Mouse (Mus musculus): ENCODE results near the gene Rpl37. TPM values are rescaled to one million over a fixed set of nuclear protein-coding genes. Genes with fewer than 3 reads are reported as not detected.

Gene Rpl37
- total and polyA plus RNA-seq, 2 experiments from 2014 or later, result 281 to 404 TPM

GRCm38 (mm10) chr15:5154621-5155020 is 38.2 kb downstream of the Rpl37 start:
- no peak for DNase-seq (ENCODE audit: low spot score)
- H3K36me3 ChIP-seq (ENCODE audit: insufficient read depth, low read length), result no peaks in the 10 kb centered on the region
- TF ChIP-seq CTCF (IDR thresholded peaks at IDR 0.05), result no peak
- H3K27ac ChIP-seq (ENCODE audit: low read depth, low read length), result no peak overlapping the region
- no peaks in the 10 kb centered on the region for H3K27me3 ChIP-seq (ENCODE audit: insufficient read depth, low read length)
- ATAC-seq (ENCODE audit: low FRiP score), result no peak
- no peak overlapping the region for H3K4me2 ChIP-seq (ENCODE audit: low read depth, low read length, poor library complexity, severe bottlenecking)
- H3K4me1 ChIP-seq (ENCODE audit: insufficient read depth, low read length), result no peaks in the 10 kb centered on the region
- H3K4me3 ChIP-seq (ENCODE audit: low read depth, low read length), result no peak overlapping the region
- 87% methylated on average over 9 of the region's 9 CpGs for WGBS
- no peaks in the 10 kb centered on the region for H3K9me3 ChIP-seq (ENCODE audit: low read length)
- H3K9ac ChIP-seq (replicated peaks; ENCODE audit: low read length, poor library complexity, severe bottlenecking), result no peak overlapping the region

- no peaks in the 10 kb centered on the region for H3K4me1 ChIP-seq (ENCODE audit: insufficient read depth, low read length)
- no peaks in the 10 kb centered on the region for H3K9me3 ChIP-seq (ENCODE audit: low read length)
- H3K36me3 ChIP-seq (ENCODE audit: insufficient read depth, low read length), result no peaks in the 10 kb centered on the region
- H3K4me3 ChIP-seq (ENCODE audit: low read depth, low read length), result no peak overlapping the region
- H3K27ac ChIP-seq (ENCODE audit: low read depth, low read length), result no peak overlapping the region
- ATAC-seq (ENCODE audit: low FRiP score) (no peak), DNase-seq (ENCODE audit: low spot score) (no peak)
- 52% methylated on average over 5 of the region's 5 CpGs for WGBS
- H3K9ac ChIP-seq (replicated peaks; ENCODE audit: low read length, poor library complexity, severe bottlenecking), result no peak overlapping the region
- TF ChIP-seq CTCF (IDR thresholded peaks at IDR 0.05), result no peak
- no peaks in the 10 kb centered on the region for H3K27me3 ChIP-seq (ENCODE audit: insufficient read depth, low read length)
- H3K4me2 ChIP-seq (ENCODE audit: low read depth, low read length, poor library complexity, severe bottlenecking), result no peak overlapping the region
Measured at GRCm38 (mm10) chr15:5155093-5155492, 38.6 kb downstream of the Rpl37 start.

GRCm38 (mm10) chr15:5156355-5156754 is 39.9 kb downstream of the Rpl37 start:
- no peak overlapping the region for H3K9ac ChIP-seq (replicated peaks; ENCODE audit: low read length, poor library complexity, severe bottlenecking)
- H3K36me3 ChIP-seq (ENCODE audit: insufficient read depth, low read length), result no peaks in the 10 kb centered on the region
- no peak overlapping the region for H3K4me3 ChIP-seq (ENCODE audit: low read depth, low read length)
- DNase-seq (ENCODE audit: low spot score) (no peak), ATAC-seq (ENCODE audit: low FRiP score) (no peak)
- no peaks in the 10 kb centered on the region for H3K9me3 ChIP-seq (ENCODE audit: low read length)
- TF ChIP-seq CTCF (IDR thresholded peaks at IDR 0.05), result no peak
- WGBS, result 87% methylated on average over 4 of the region's 4 CpGs
- H3K4me2 ChIP-seq (ENCODE audit: low read depth, low read length, poor library complexity, severe bottlenecking), result no peak overlapping the region
- H3K27ac ChIP-seq (ENCODE audit: low read depth, low read length), result no peak overlapping the region
- H3K27me3 ChIP-seq (ENCODE audit: insufficient read depth, low read length), result no peaks in the 10 kb centered on the region
- H3K4me1 ChIP-seq (ENCODE audit: insufficient read depth, low read length), result no peaks in the 10 kb centered on the region

- ATAC-seq (ENCODE audit: low FRiP score) (no peak), DNase-seq (ENCODE audit: low spot score) (no peak)
- 77% methylated on average over 1 of the region's 1 CpGs for WGBS
- H3K4me2 ChIP-seq (ENCODE audit: low read depth, low read length, poor library complexity, severe bottlenecking), result no peak overlapping the region
- no peaks in the 10 kb centered on the region for H3K4me1 ChIP-seq (ENCODE audit: insufficient read depth, low read length)
- H3K9me3 ChIP-seq (ENCODE audit: low read length), result no peaks in the 10 kb centered on the region
- H3K27me3 ChIP-seq (ENCODE audit: insufficient read depth, low read length), result no peaks in the 10 kb centered on the region
- TF ChIP-seq CTCF (IDR thresholded peaks at IDR 0.05), result no peak
- no peaks in the 10 kb centered on the region for H3K36me3 ChIP-seq (ENCODE audit: insufficient read depth, low read length)
- no peak overlapping the region for H3K9ac ChIP-seq (replicated peaks; ENCODE audit: low read length, poor library complexity, severe bottlenecking)
- H3K4me3 ChIP-seq (ENCODE audit: low read depth, low read length), result no peak overlapping the region
- no peak overlapping the region for H3K27ac ChIP-seq (ENCODE audit: low read depth, low read length)
Measured at GRCm38 (mm10) chr15:5157386-5157785, 40.9 kb downstream of the Rpl37 start.

- Histone ChIP-seq H3K36me3 (ENCODE audit: insufficient read depth, low read length) (peaks cover 6% of the 10 kb centered on the region), H3K9ac (replicated peaks; ENCODE audit: low read length, poor library complexity, severe bottlenecking) (no peak overlapping the region), H3K27me3 (ENCODE audit: insufficient read depth, low read length) (no peaks in the 10 kb centered on the region), H3K9me3 (ENCODE audit: low read length) (no peaks in the 10 kb centered on the region), H3K4me3 (ENCODE audit: low read depth, low read length) (no peak overlapping the region), H3K4me1 (ENCODE audit: insufficient read depth, low read length) (no peaks in the 10 kb centered on the region), H3K27ac (ENCODE audit: low read depth, low read length) (no peak overlapping the region), H3K4me2 (ENCODE audit: low read depth, low read length, poor library complexity, severe bottlenecking) (no peak overlapping the region)
- 71% methylated on average over 6 of the region's 6 CpGs for WGBS
- DNase-seq (ENCODE audit: low spot score) (no peak), ATAC-seq (ENCODE audit: low FRiP score) (no peak)
- TF ChIP-seq CTCF (IDR thresholded peaks at IDR 0.05), result no peak
Measured at GRCm38 (mm10) chr15:5158827-5159226, 42.4 kb downstream of the Rpl37 start.

GRCm38 (mm10) chr15:5165121-5165773 is 48.8 kb downstream of the Rpl37 start:
- TF ChIP-seq CTCF (IDR thresholded peaks at IDR 0.05), result no peak
- no peaks in the 10 kb centered on the region for H3K27me3 ChIP-seq (ENCODE audit: insufficient read depth, low read length)
- ATAC-seq (ENCODE audit: low FRiP score) (no peak), DNase-seq (ENCODE audit: low spot score) (no peak)
- H3K9me3 ChIP-seq (ENCODE audit: low read length), result no peaks in the 10 kb centered on the region
- 83% methylated on average over 12 of the region's 12 CpGs for whole genome bisulfite sequencing
- H3K4me2 ChIP-seq (ENCODE audit: low read depth, low read length, poor library complexity, severe bottlenecking), result no peak overlapping the region
- H3K9ac ChIP-seq (replicated peaks; ENCODE audit: low read length, poor library complexity, severe bottlenecking), result no peak overlapping the region
- H3K4me3 ChIP-seq (ENCODE audit: low read depth, low read length), result no peak overlapping the region
- no peaks in the 10 kb centered on the region for H3K4me1 ChIP-seq (ENCODE audit: insufficient read depth, low read length)
- H3K36me3 ChIP-seq (ENCODE audit: insufficient read depth, low read length), result peaks cover 35% of the 10 kb centered on the region
- no peak overlapping the region for H3K27ac ChIP-seq (ENCODE audit: low read depth, low read length)

Other genes with a start within 250 kb of the Rpl37 start
- not detected in 2 replicates for gene Mroh2b, start 217.9 kb upstream of the Rpl37 start, total RNA-seq (2014; rRNA removed)
- not detected in 2 replicates for gene Mroh2b, start 217.9 kb upstream of the Rpl37 start, polyA plus RNA-seq (2015; fragmentation: Nextera tagmentation; extraction: Ambion mirVana)
- 0.27 TPM in 1 of 2 replicates, not detected in the other for gene C7, start 52.9 kb upstream of the Rpl37 start, total RNA-seq (2014; rRNA removed)
- 0.10 TPM in 1 of 2 replicates, not detected in the other for gene C7, start 52.9 kb upstream of the Rpl37 start, polyA plus RNA-seq (2015; fragmentation: Nextera tagmentation; extraction: Ambion mirVana)
- 0.11 and 0.42 TPM in 2 replicates for gene Card6, start 8.1 kb upstream of the Rpl37 start, total RNA-seq (2014; rRNA removed)
- 0.25 and 0.52 TPM in 2 replicates for gene Card6, start 8.1 kb upstream of the Rpl37 start, polyA plus RNA-seq (2015; fragmentation: Nextera tagmentation; extraction: Ambion mirVana)
- 17.2 and 17.5 TPM in 2 replicates for gene Prkaa1, start 27.2 kb downstream of the Rpl37 start, total RNA-seq (2014; rRNA removed)
- gene Prkaa1, start 27.2 kb downstream of the Rpl37 start, polyA plus RNA-seq (2015; fragmentation: Nextera tagmentation; extraction: Ambion mirVana), result 9.5 and 10.6 TPM in 2 replicates
- 31.2 and 35.9 TPM in 2 replicates for gene Ttc33, start 68.9 kb downstream of the Rpl37 start, total RNA-seq (2014; rRNA removed)
- gene Ttc33, start 68.9 kb downstream of the Rpl37 start, polyA plus RNA-seq (2015; fragmentation: Nextera tagmentation; extraction: Ambion mirVana), result 45.8 and 51.0 TPM in 2 replicates
- gene Ptger4, start 127.5 kb downstream of the Rpl37 start, total RNA-seq (2014; rRNA removed), result 1.9 and 2.5 TPM in 2 replicates
- 1.7 and 2.0 TPM in 2 replicates for gene Ptger4, start 127.5 kb downstream of the Rpl37 start, polyA plus RNA-seq (2015; fragmentation: Nextera tagmentation; extraction: Ambion mirVana)

Measured in midbrain, postnatal 0 days (tissue).